Mouse (Mus musculus) embryonic facial prominence, embryonic 11.5 days (tissue): ENCODE results near the gene Srbd1. TPM values are rescaled to one million over a fixed set of nuclear protein-coding genes. Genes with fewer than 3 reads are reported as not detected.

ENCODE experiments used
- ATAC-seq: fragments of 200-750 bp; cut with Nextera tagmentation; replicated peaks from 2 replicates; pipeline ENCODE4 v1.8.0; 2017; ENCODE audit warnings: low read depth; ENCODE audit not compliant: insufficient number of reproducible peaks, low FRiP score, low TSS enrichment
- DNase-seq: peaks from one replicate; pipeline ENCODE4 v3.0.0-alpha.2; 2015; ENCODE audit warnings: low spot score
- H3K27ac ChIP-seq: fragments of 300-500 bp; sonication (generic); replicated peaks from 2 replicates; pipeline ENCODE4 v1.5.1; 2014; ENCODE audit warnings: mild to moderate bottlenecking, low read depth, low read length, control low read depth
- H3K27me3 ChIP-seq: fragments of 300-500 bp; sonication (generic); 2 replicates; pipeline ENCODE4 v1.6.1; 2014; ENCODE audit warnings: mild to moderate bottlenecking, low read length, moderate library complexity, mixed read lengths; ENCODE audit not compliant: control insufficient read depth, insufficient read depth
- H3K36me3 ChIP-seq: fragments of 300-500 bp; sonication (generic); replicated peaks from 2 replicates; pipeline ENCODE4 v1.6.1; 2014; ENCODE audit warnings: low read depth, mild to moderate bottlenecking, low read length, moderate library complexity, mixed read lengths; ENCODE audit not compliant: control insufficient read depth, insufficient read depth
- H3K4me1 ChIP-seq: fragments of 300-500 bp; sonication (generic); 2 replicates; pipeline ENCODE4 v1.6.1; 2014; ENCODE audit warnings: low read length, mixed read lengths; ENCODE audit not compliant: control insufficient read depth, insufficient read depth
- H3K4me2 ChIP-seq: fragments of 300-500 bp; sonication (generic); 2 replicates; pipeline ENCODE4 v1.6.1; 2014; ENCODE audit warnings: low read depth, mild to moderate bottlenecking, control low read depth, low read length, moderate library complexity
- H3K4me3 ChIP-seq: fragments of 300-500 bp; sonication (generic); 2 replicates; pipeline ENCODE4 v1.5.1; 2014; ENCODE audit warnings: low read depth, low read length, control low read depth
- H3K9ac ChIP-seq: fragments of 300-500 bp; sonication (generic); replicated peaks from 2 replicates; pipeline ENCODE4 v1.6.1; 2014; ENCODE audit warnings: mild to moderate bottlenecking, control low read depth, low read length
- H3K9me3 ChIP-seq: fragments of 300-500 bp; sonication (generic); replicated peaks from 2 replicates; pipeline ENCODE4 v1.6.1; 2016; ENCODE audit warnings: mild to moderate bottlenecking, low read length, inconsistent platforms, mixed read lengths; ENCODE audit not compliant: control insufficient read depth
- WGBS: fragments of 180-500 bp; shearing (Covaris S2); extraction: QIAGEN DNeasy Blood & Tissue Kit; methylation state at CpG from one replicate; pipeline ENCODE4 v1.1.7; 2014; 5-methylcytosine and 5-hydroxymethylcytosine counted together
- polyA plus RNA-seq: library from polyadenylated mRNA; unstranded; fragments of >200 nt; fragmentation: Nextera tagmentation; extraction: Ambion mirVana; gene quantifications from 2 replicates; pipeline ENCODE4 v1.2.1, GENCODE M21; 2014

Srbd1 gene
- polyA plus RNA-seq, 1 experiment from 2014 or later: 12.3 TPM

- WGBS: 84% methylated on average over 4 of the region's 4 CpGs
- Histone ChIP-seq H3K4me3 (no peak overlapping the region), H3K36me3 (no peaks in the 10 kb centered on the region), H3K27me3 (no peaks in the 10 kb centered on the region), H3K9me3 (no peaks in the 10 kb centered on the region), H3K27ac (no peak overlapping the region), H3K4me1 (no peaks in the 10 kb centered on the region; the same call in 1 of the 2 replicates), H3K4me2 (no peak overlapping the region), H3K9ac (no peak overlapping the region)
- DNase-seq (no peak), ATAC-seq (no peak)
Measured at GRCm38 (mm10) chr17:86027577-86028199, 117.3 kb downstream of the Srbd1 start.

- Histone ChIP-seq H3K36me3 (no peaks in the 10 kb centered on the region), H3K27me3 (no peaks in the 10 kb centered on the region), H3K4me2 (no peak overlapping the region), H3K9ac (no peak overlapping the region), H3K4me1 (no peaks in the 10 kb centered on the region), H3K9me3 (no peaks in the 10 kb centered on the region), H3K27ac (no peak overlapping the region), H3K4me3 (no peak overlapping the region)
- ATAC-seq (no peak), DNase-seq (no peak)
- 92% methylated on average over 3 of the region's 3 CpGs for WGBS
Measured at GRCm38 (mm10) chr17:86024589-86024988, 120.4 kb downstream of the Srbd1 start.

GRCm38 (mm10) chr17:86022366-86022765, 122.6 kb downstream of the Srbd1 start:
- H3K27me3 ChIP-seq: no peaks in the 10 kb centered on the region
- ATAC-seq (no peak), DNase-seq (no peak)
- H3K4me2 ChIP-seq: no peak overlapping the region
- 68% methylated on average over 4 of the region's 4 CpGs for WGBS
- H3K27ac ChIP-seq: no peak overlapping the region
- H3K9ac ChIP-seq: no peak overlapping the region
- H3K36me3 ChIP-seq: no peaks in the 10 kb centered on the region
- H3K4me1 ChIP-seq: no peaks in the 10 kb centered on the region
- no peaks in the 10 kb centered on the region for H3K9me3 ChIP-seq
- no peak overlapping the region for H3K4me3 ChIP-seq

- Histone ChIP-seq H3K9me3 (no peaks in the 10 kb centered on the region), H3K27ac (no peak overlapping the region), H3K27me3 (no peaks in the 10 kb centered on the region), H3K4me3 (no peak overlapping the region), H3K9ac (no peak overlapping the region), H3K36me3 (no peaks in the 10 kb centered on the region), H3K4me2 (no peak overlapping the region), H3K4me1 (no peaks in the 10 kb centered on the region)
- no peak for DNase-seq
- WGBS: 77% methylated on average over 1 of the region's 1 CpGs
- ATAC-seq: no peak
Measured at GRCm38 (mm10) chr17:86021815-86022214, 123.2 kb downstream of the Srbd1 start.

GRCm38 (mm10) chr17:86021231-86021630, 123.7 kb downstream of the Srbd1 start:
- no peaks in the 10 kb centered on the region for H3K27me3 ChIP-seq
- no peaks in the 10 kb centered on the region for H3K36me3 ChIP-seq
- 96% methylated on average over 5 of the region's 5 CpGs for WGBS
- H3K4me1 ChIP-seq: no peaks in the 10 kb centered on the region
- H3K4me3 ChIP-seq: no peak overlapping the region
- no peak overlapping the region for H3K27ac ChIP-seq
- DNase-seq (no peak), ATAC-seq (no peak)
- H3K9ac ChIP-seq: no peak overlapping the region
- no peaks in the 10 kb centered on the region for H3K9me3 ChIP-seq
- no peak overlapping the region for H3K4me2 ChIP-seq

- WGBS: 87% methylated on average over 1 of the region's 1 CpGs
- no peak overlapping the region for H3K9ac ChIP-seq
Measured at GRCm38 (mm10) chr17:86019793-86020192, 125.2 kb downstream of the Srbd1 start.

GRCm38 (mm10) chr17:86014246-86014645, 130.7 kb downstream of the Srbd1 start:
- DNase-seq (no peak), ATAC-seq (no peak)
- Histone ChIP-seq H3K9ac (no peak overlapping the region), H3K4me3 (no peak overlapping the region), H3K36me3 (no peaks in the 10 kb centered on the region), H3K27me3 (no peaks in the 10 kb centered on the region), H3K27ac (no peak overlapping the region), H3K4me2 (no peak overlapping the region), H3K4me1 (no peaks in the 10 kb centered on the region), H3K9me3 (no peaks in the 10 kb centered on the region)
- 82% methylated on average over 4 of the region's 4 CpGs for WGBS

More at GRCm38 (mm10) chr17:86019793-86020192, 125.2 kb downstream of the Srbd1 start:
- ATAC-seq (no peak), DNase-seq (no peak)
- Histone ChIP-seq H3K27ac (no peak overlapping the region), H3K36me3 (no peaks in the 10 kb centered on the region), H3K4me1 (no peaks in the 10 kb centered on the region), H3K9me3 (no peaks in the 10 kb centered on the region), H3K4me2 (no peak overlapping the region), H3K27me3 (no peaks in the 10 kb centered on the region), H3K4me3 (no peak overlapping the region)

GRCm38 (mm10) chr17:86012576-86012975, 132.4 kb downstream of the Srbd1 start:
- H3K9me3 ChIP-seq: no peaks in the 10 kb centered on the region
- H3K9ac ChIP-seq: no peak overlapping the region
- H3K4me3 ChIP-seq: no peak overlapping the region

More at GRCm38 (mm10) chr17:86012576-86012975, 132.4 kb downstream of the Srbd1 start:
- DNase-seq (no peak), ATAC-seq (no peak)
- no peaks in the 10 kb centered on the region for H3K27me3 ChIP-seq
- no peak overlapping the region for H3K27ac ChIP-seq
- H3K4me1 ChIP-seq: no peaks in the 10 kb centered on the region
- 75% methylated on average over 1 of the region's 1 CpGs for WGBS
- no peak overlapping the region for H3K4me2 ChIP-seq
- H3K36me3 ChIP-seq: no peaks in the 10 kb centered on the region
